Mouse (Mus musculus) hindbrain, embryonic 12.5 days (tissue): Measurements from ENCODE around the gene Klk10. TPM values are rescaled to one million over a fixed set of nuclear protein-coding genes. Genes with fewer than 3 reads are reported as not detected.

Experiments
- ATAC-seq: fragments of 200-750 bp; cut with Nextera tagmentation; 2 replicates; pipeline ENCODE4 v1.8.0; 2017; ENCODE audit warnings: moderate TSS enrichment; ENCODE audit not compliant: low FRiP score
- H3K27ac ChIP-seq: fragments of 300-500 bp; sonication (generic); 2 replicates; pipeline ENCODE4 v1.5.1; 2016; ENCODE audit warnings: mild to moderate bottlenecking
- H3K27me3 ChIP-seq: fragments of 300-500 bp; sonication (generic); 2 replicates; pipeline ENCODE4 v1.6.1; 2016; ENCODE audit warnings: mild to moderate bottlenecking
- H3K36me3 ChIP-seq: fragments of 300-500 bp; sonication (generic); 2 replicates; pipeline ENCODE4 v1.6.1; 2016; ENCODE audit warnings: mild to moderate bottlenecking
- H3K4me1 ChIP-seq: fragments of 300-500 bp; sonication (generic); 2 replicates; pipeline ENCODE4 v1.6.1; 2016
- H3K4me2 ChIP-seq: fragments of 300-500 bp; sonication (generic); replicated peaks from 2 replicates; pipeline ENCODE4 v1.6.1; 2016; ENCODE audit warnings: mild to moderate bottlenecking
- H3K4me3 ChIP-seq: fragments of 300-500 bp; sonication (generic); 2 replicates; pipeline ENCODE4 v1.5.1; 2016; ENCODE audit warnings: mild to moderate bottlenecking
- H3K9ac ChIP-seq: fragments of 300-500 bp; sonication (generic); 2 replicates; pipeline ENCODE4 v1.6.1; 2016; ENCODE audit warnings: mild to moderate bottlenecking, moderate library complexity
- H3K9me3 ChIP-seq: fragments of 300-500 bp; sonication (generic); replicated peaks from 2 replicates; pipeline ENCODE4 v1.6.1; 2016; ENCODE audit warnings: mild to moderate bottlenecking
- WGBS: fragments of 180-500 bp; shearing (Covaris S2); methylation state at CpG from one replicate; pipeline ENCODE4 v1.1.7; 2016; 5-methylcytosine and 5-hydroxymethylcytosine counted together
- polyA plus RNA-seq: library from polyadenylated mRNA; unstranded; fragments of >200 nt; fragmentation: Nextera tagmentation; extraction: Ambion mirVana; gene quantifications from 2 replicates; pipeline ENCODE4 v1.2.1, GENCODE M21; 2016

The Klk10 gene
- 0.27 and 0.92 TPM in 2 replicates for polyA plus RNA-seq

GRCm38 (mm10) chr7:43780746-43781145, at the start of gene Klk10:
Klk10 (plus strand) TSS chr7:43781035.
- Histone ChIP-seq H3K36me3 (no peaks in the 10 kb centered on the region), H3K27me3 (peaks cover 13% of the 10 kb centered on the region), H3K27ac (no peak within 1 kb of the TSS), H3K4me1 (peaks cover 7% of the 10 kb centered on the region), H3K4me3 (no peak within 1 kb of the TSS), H3K9me3 (no peaks in the 10 kb centered on the region), H3K9ac (no peak within 1 kb of the TSS), H3K4me2 (no peak within 1 kb of the TSS)
- ATAC-seq: no peak
- 58% methylated on average over 5 of the region's 5 CpGs for WGBS

GRCm38 (mm10) chr7:43747788-43748187, 33.0 kb upstream of the Klk10 start:
- H3K4me2 ChIP-seq: no peak overlapping the region
- 63% methylated on average over 1 of the region's 1 CpGs for WGBS
- H3K4me3 ChIP-seq: no peak overlapping the region
- no peaks in the 10 kb centered on the region for H3K27me3 ChIP-seq
- H3K9ac ChIP-seq: no peak overlapping the region
- no peaks in the 10 kb centered on the region for H3K9me3 ChIP-seq
- no peak overlapping the region for H3K27ac ChIP-seq
- H3K36me3 ChIP-seq: no peaks in the 10 kb centered on the region
- ATAC-seq: no peak
- no peaks in the 10 kb centered on the region for H3K4me1 ChIP-seq

- Histone ChIP-seq H3K4me1 (no peaks in the 10 kb centered on the region), H3K9ac (no peak overlapping the region), H3K36me3 (no peaks in the 10 kb centered on the region), H3K4me3 (no peak overlapping the region), H3K27me3 (no peaks in the 10 kb centered on the region), H3K27ac (no peak overlapping the region), H3K4me2 (no peak overlapping the region), H3K9me3 (no peaks in the 10 kb centered on the region)
- no peak for ATAC-seq
- 77% methylated on average over 2 of the region's 2 CpGs for WGBS
Measured at GRCm38 (mm10) chr7:43752806-43753205, 28.0 kb upstream of the Klk10 start.

GRCm38 (mm10) chr7:43766484-43766883, 14.4 kb upstream of the Klk10 start:
- Histone ChIP-seq H3K27ac (no peak overlapping the region), H3K9ac (no peak overlapping the region), H3K4me3 (no peak overlapping the region), H3K27me3 (no peaks in the 10 kb centered on the region), H3K4me2 (no peak overlapping the region), H3K36me3 (no peaks in the 10 kb centered on the region), H3K9me3 (no peaks in the 10 kb centered on the region), H3K4me1 (no peaks in the 10 kb centered on the region)
- no peak for ATAC-seq
- WGBS: 57% methylated on average over 8 of the region's 8 CpGs

GRCm38 (mm10) chr7:43768597-43768996, 12.2 kb upstream of the Klk10 start, which contains the start of gene Klk12:
Klk12 (plus strand) TSS chr7:43768897.
- Histone ChIP-seq H3K4me3 (no peak within 1 kb of the TSS), H3K27ac (no peak within 1 kb of the TSS), H3K4me1 (no peaks in the 10 kb centered on the region), H3K9ac (no peak within 1 kb of the TSS), H3K27me3 (no peaks in the 10 kb centered on the region), H3K36me3 (no peaks in the 10 kb centered on the region), H3K4me2 (no peak within 1 kb of the TSS), H3K9me3 (no peaks in the 10 kb centered on the region)
- 76% methylated on average over 4 of the region's 4 CpGs for WGBS
- no peak for ATAC-seq

GRCm38 (mm10) chr7:43769636-43770035, 11.2 kb upstream of the Klk10 start:
- H3K4me1 ChIP-seq: no peaks in the 10 kb centered on the region
- H3K27me3 ChIP-seq: no peaks in the 10 kb centered on the region
- no peak overlapping the region for H3K4me2 ChIP-seq
- ATAC-seq: no peak
- H3K9ac ChIP-seq: no peak overlapping the region
- no peaks in the 10 kb centered on the region for H3K9me3 ChIP-seq
- no peaks in the 10 kb centered on the region for H3K36me3 ChIP-seq
- H3K4me3 ChIP-seq: no peak overlapping the region
- WGBS: 89% methylated on average over 8 of the region's 8 CpGs
- H3K27ac ChIP-seq: no peak overlapping the region

DNA sequence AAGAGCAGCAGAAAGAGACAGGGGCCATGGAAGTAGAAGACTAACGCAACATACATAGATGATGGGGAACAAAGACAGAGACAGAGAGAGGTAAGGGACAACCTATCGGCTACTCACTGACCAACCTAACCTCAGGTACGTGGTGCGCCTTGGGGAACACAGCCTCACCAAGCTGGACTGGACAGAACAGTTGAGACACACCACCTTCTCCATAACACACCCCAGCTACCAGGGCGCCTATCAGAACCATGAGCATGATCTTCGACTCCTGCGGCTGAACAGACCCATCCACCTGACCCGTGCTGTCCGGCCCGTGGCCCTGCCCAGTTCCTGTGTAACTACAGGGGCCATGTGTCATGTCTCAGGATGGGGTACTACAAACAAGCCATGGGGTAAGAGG, 10.1 kb upstream of the Klk10 start:
- H3K27ac ChIP-seq: no peak overlapping the region
- H3K27me3 ChIP-seq: no peaks in the 10 kb centered on the region
- WGBS: 95% methylated on average over 10 of the region's 10 CpGs
- H3K9me3 ChIP-seq: no peaks in the 10 kb centered on the region
- no peaks in the 10 kb centered on the region for H3K36me3 ChIP-seq
- no peaks in the 10 kb centered on the region for H3K4me1 ChIP-seq
- H3K4me2 ChIP-seq: no peak overlapping the region
- no peak for ATAC-seq
- H3K4me3 ChIP-seq: no peak overlapping the region
- no peak overlapping the region for H3K9ac ChIP-seq

- H3K9me3 ChIP-seq: no peaks in the 10 kb centered on the region
- no peak for ATAC-seq
- H3K9ac ChIP-seq: no peak overlapping the region
- WGBS: 94% methylated on average over 6 of the region's 6 CpGs
- no peak overlapping the region for H3K27ac ChIP-seq
- no peak overlapping the region for H3K4me2 ChIP-seq
- H3K4me3 ChIP-seq: no peak overlapping the region
- H3K4me1 ChIP-seq: no peaks in the 10 kb centered on the region
- H3K36me3 ChIP-seq: no peaks in the 10 kb centered on the region
- no peaks in the 10 kb centered on the region for H3K27me3 ChIP-seq
Measured at GRCm38 (mm10) chr7:43771916-43772315, 8.9 kb upstream of the Klk10 start.

DNA sequence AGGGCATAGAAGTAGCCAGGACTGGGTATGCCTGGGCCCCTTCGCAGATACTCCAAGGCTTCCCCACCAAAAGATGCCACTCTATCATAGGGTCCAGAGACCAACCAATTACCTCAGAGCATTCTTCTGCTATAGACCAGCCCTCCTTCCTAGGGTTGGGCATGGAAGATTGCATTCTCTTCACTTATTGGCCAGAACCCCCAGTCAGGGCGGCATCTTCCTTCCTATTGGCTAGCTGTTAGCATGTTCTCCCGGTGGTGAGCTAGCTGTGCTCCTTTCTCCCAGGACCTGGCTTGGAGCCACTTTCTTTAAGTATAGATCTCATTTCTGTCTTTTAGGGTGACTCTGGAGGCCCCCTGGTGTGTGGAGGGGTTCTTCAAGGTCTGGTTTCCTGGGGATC, 7.9 kb upstream of the Klk10 start:
- ATAC-seq: no peak
- Histone ChIP-seq H3K9me3 (no peaks in the 10 kb centered on the region), H3K4me3 (no peak overlapping the region), H3K4me1 (no peaks in the 10 kb centered on the region), H3K27me3 (no peaks in the 10 kb centered on the region), H3K4me2 (no peak overlapping the region), H3K9ac (no peak overlapping the region), H3K27ac (no peak overlapping the region), H3K36me3 (no peaks in the 10 kb centered on the region)
- 88% methylated on average over 3 of the region's 3 CpGs for WGBS

GRCm38 (mm10) chr7:43774364-43774763, 6.5 kb upstream of the Klk10 start, which contains the start of gene Klk11:
Klk11 (plus strand) TSS chr7:43774604.
- Histone ChIP-seq H3K36me3 (no peaks in the 10 kb centered on the region), H3K4me1 (no peaks in the 10 kb centered on the region), H3K4me3 (no peak within 1 kb of the TSS), H3K4me2 (no peak within 1 kb of the TSS), H3K27me3 (no peaks in the 10 kb centered on the region), H3K9me3 (no peaks in the 10 kb centered on the region), H3K27ac (no peak within 1 kb of the TSS), H3K9ac (no peak within 1 kb of the TSS)
- ATAC-seq: no peak
- 90% methylated on average over 5 of the region's 5 CpGs for WGBS

DNA sequence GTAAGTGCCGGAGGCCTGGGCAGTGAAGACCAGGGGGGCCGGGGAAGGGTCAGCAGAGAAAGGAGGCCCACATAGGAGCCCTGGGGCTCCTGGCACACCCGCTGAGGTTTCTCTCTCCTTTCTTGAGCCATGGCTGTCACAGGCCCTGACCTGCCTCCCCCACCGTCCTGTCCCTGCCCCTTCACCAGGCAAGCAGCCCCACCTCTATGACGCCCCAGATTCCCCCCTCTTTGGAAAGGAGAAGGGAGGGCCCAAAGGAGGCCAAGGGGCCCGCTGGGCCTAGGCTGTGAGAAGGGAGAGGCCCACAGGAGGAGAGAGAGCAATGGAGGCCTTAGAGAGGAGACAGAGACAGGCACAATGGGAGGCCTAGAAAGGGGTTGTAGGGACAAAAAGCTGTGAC, 6.0 kb upstream of the Klk10 start:
- Histone ChIP-seq H3K36me3 (no peaks in the 10 kb centered on the region), H3K4me3 (no peak overlapping the region), H3K4me2 (no peak overlapping the region), H3K9me3 (no peaks in the 10 kb centered on the region), H3K4me1 (no peaks in the 10 kb centered on the region), H3K27me3 (no peaks in the 10 kb centered on the region), H3K27ac (no peak overlapping the region), H3K9ac (no peak overlapping the region)
- WGBS: 37% methylated on average over 6 of the region's 6 CpGs
- peak; percentile 47; the same call in 1 of the 2 replicates for ATAC-seq

- WGBS: 43% methylated on average over 7 of the region's 7 CpGs
- no peaks in the 10 kb centered on the region for H3K36me3 ChIP-seq
- H3K9ac ChIP-seq: no peak overlapping the region
- H3K4me2 ChIP-seq: no peak overlapping the region
- H3K9me3 ChIP-seq: no peaks in the 10 kb centered on the region
- no peak for ATAC-seq
- no peak overlapping the region for H3K27ac ChIP-seq
- no peaks in the 10 kb centered on the region for H3K4me1 ChIP-seq
- H3K27me3 ChIP-seq: no peaks in the 10 kb centered on the region
- H3K4me3 ChIP-seq: no peak overlapping the region
Measured at GRCm38 (mm10) chr7:43775311-43776057, 5.4 kb upstream of the Klk10 start.

- no peak overlapping the region for H3K4me2 ChIP-seq
- no peak overlapping the region for H3K4me3 ChIP-seq
- no peaks in the 10 kb centered on the region for H3K9me3 ChIP-seq
- no peaks in the 10 kb centered on the region for H3K4me1 ChIP-seq
- H3K27me3 ChIP-seq: no peaks in the 10 kb centered on the region; the same call in 1 of the 2 replicates
- H3K9ac ChIP-seq: no peak overlapping the region
- ATAC-seq: no peak
- WGBS: 87% methylated on average over 5 of the region's 5 CpGs
- no peaks in the 10 kb centered on the region for H3K36me3 ChIP-seq
- no peak overlapping the region for H3K27ac ChIP-seq
Measured at GRCm38 (mm10) chr7:43776506-43776905, 4.3 kb upstream of the Klk10 start.
